Mouse (Mus musculus) megakaryocyte, embryonic 14.5 days (primary cell): Measurements from ENCODE around the gene Rpl32. TPM values are rescaled to one million over a fixed set of nuclear protein-coding genes. Genes with fewer than 3 reads are reported as not detected.
"Not testable (repeated sequence)": the region's sequence is repeated elsewhere in the genome, so short reads cannot be mapped to it uniquely, and the experiment has no call there.

Source experiments
- H3K27me3 ChIP-seq: replicated peaks from 2 replicates; pipeline ENCODE3; 2012; ENCODE audit warnings: inconsistent platforms
- H3K36me3 ChIP-seq: replicated peaks from 2 replicates; pipeline ENCODE3; 2012; ENCODE audit warnings: low read length, inconsistent platforms, mixed read lengths
- H3K4me1 ChIP-seq: 2 replicates; pipeline ENCODE4 v1.6.1; 2012; ENCODE audit warnings: inconsistent platforms
- H3K4me3 ChIP-seq: replicated peaks from 2 replicates; pipeline ENCODE3; 2012; ENCODE audit warnings: moderate library complexity, mild to moderate bottlenecking, inconsistent platforms
- H3K9me3 ChIP-seq: 2 replicates; pipeline ENCODE4 v1.6.1; 2012; ENCODE audit warnings: inconsistent platforms
- FLI1 ChIP-seq: IDR thresholded peaks from 2 replicates; pipeline ENCODE4 v1.6.1; 2012; ENCODE audit warnings: low read length, inconsistent platforms, mixed read lengths
- GATA1 ChIP-seq: IDR thresholded peaks from 3 replicates; pipeline ENCODE4 v1.6.1; 2012; ENCODE audit warnings: mixed read lengths, low read length, inconsistent platforms, borderline replicate concordance
- polyA plus RNA-seq: library from polyadenylated mRNA; stranded (reverse); fragments of >175 nt; gene quantifications from 2 replicates; pipeline ENCODE4 v1.2.3, GENCODE M21; 2012; ENCODE audit warnings: low replicate concordance; ENCODE audit not compliant: insufficient read depth

Gene Rpl32
- polyA plus RNA-seq, 1 experiment = 629 TPM

GRCm38 (mm10) chr6:115845006-115845405, 36.5 kb upstream of the Rpl32 start:
- H3K4me3 ChIP-seq = no peak overlapping the region
- TF ChIP-seq GATA1 = no peak
- no peak for TF ChIP-seq FLI1
- H3K27me3 ChIP-seq = no peaks in the 10 kb centered on the region
- no peaks in the 10 kb centered on the region for H3K9me3 ChIP-seq
- peaks cover 31% of the 10 kb centered on the region for H3K4me1 ChIP-seq
- H3K36me3 ChIP-seq = peaks cover 74% of the 10 kb centered on the region

- Histone ChIP-seq H3K27me3 (no peaks in the 10 kb centered on the region), H3K9me3 (no peaks in the 10 kb centered on the region), H3K4me1 (peaks cover 33% of the 10 kb centered on the region), H3K36me3 (peaks cover 37% of the 10 kb centered on the region), H3K4me3 (no peak overlapping the region)
- TF ChIP-seq FLI1 (no peak), GATA1 (no peak)
Measured at GRCm38 (mm10) chr6:115838745-115839144, 30.2 kb upstream of the Rpl32 start.

- peak within 1 kb of the TSS; percentile 18 for H3K4me3 ChIP-seq
- H3K36me3 ChIP-seq = peaks cover 31% of the 10 kb centered on the region
- H3K27me3 ChIP-seq = no peaks in the 10 kb centered on the region
- no peaks in the 10 kb centered on the region for H3K9me3 ChIP-seq
- no peak for TF ChIP-seq GATA1
- TF ChIP-seq FLI1 = no peak
- peaks cover 37% of the 10 kb centered on the region for H3K4me1 ChIP-seq
Measured at GRCm38 (mm10) chr6:115838161-115838597, 29.6 kb upstream of the Rpl32 start, which contains the start of gene Efcab12. Gene Efcab12 (minus strand): TSS chr6:115838412.

GRCm38 (mm10) chr6:115833861-115834260, 25.3 kb upstream of the Rpl32 start:
- no peaks in the 10 kb centered on the region for H3K27me3 ChIP-seq
- no peak overlapping the region for H3K4me3 ChIP-seq
- TF ChIP-seq FLI1 (no peak), GATA1 (no peak)
- peaks cover 54% of the 10 kb centered on the region for H3K4me1 ChIP-seq
- H3K9me3 ChIP-seq = no peaks in the 10 kb centered on the region
- no peaks in the 10 kb centered on the region for H3K36me3 ChIP-seq

GRCm38 (mm10) chr6:115832152-115832850, 23.8 kb upstream of the Rpl32 start:
- Histone ChIP-seq H3K36me3 (no peaks in the 10 kb centered on the region), H3K9me3 (no peaks in the 10 kb centered on the region), H3K27me3 (no peaks in the 10 kb centered on the region), H3K4me3 (no peak overlapping the region), H3K4me1 (peaks cover 50% of the 10 kb centered on the region)
- TF ChIP-seq FLI1 (no peak), GATA1 (no peak)

GRCm38 (mm10) chr6:115830779-115831601, 22.4 kb upstream of the Rpl32 start:
- Histone ChIP-seq H3K4me3 (no peak overlapping the region), H3K27me3 (no peaks in the 10 kb centered on the region), H3K36me3 (no peaks in the 10 kb centered on the region), H3K4me1 (peaks cover 37% of the 10 kb centered on the region), H3K9me3 (no peaks in the 10 kb centered on the region)
- no peak for TF ChIP-seq FLI1
- no peak for TF ChIP-seq GATA1

- not testable (repeated sequence) for H3K27me3 ChIP-seq, H3K36me3 ChIP-seq, H3K9me3 ChIP-seq
- Histone ChIP-seq H3K4me1 (peaks cover 34% of the 10 kb centered on the region), H3K4me3 (peak overlapping the region; percentile 83)
Measured at GRCm38 (mm10) chr6:115823850-115824464, 15.4 kb upstream of the Rpl32 start.

- H3K36me3 ChIP-seq = no peaks in the 10 kb centered on the region
- no peak for TF ChIP-seq FLI1
- no peak for TF ChIP-seq GATA1
- H3K4me1 ChIP-seq = peaks cover 54% of the 10 kb centered on the region
- H3K9me3 ChIP-seq = no peaks in the 10 kb centered on the region
- no peak overlapping the region for H3K4me3 ChIP-seq
- no peaks in the 10 kb centered on the region for H3K27me3 ChIP-seq
Measured at GRCm38 (mm10) chr6:115821216-115821993, 12.9 kb upstream of the Rpl32 start.

GRCm38 (mm10) chr6:115818129-115818528, 9.6 kb upstream of the Rpl32 start:
- TF ChIP-seq GATA1 (no peak), FLI1 (no peak)
- Histone ChIP-seq H3K27me3 (no peaks in the 10 kb centered on the region), H3K4me1 (peaks cover 76% of the 10 kb centered on the region), H3K36me3 (peaks cover 2% of the 10 kb centered on the region), H3K4me3 (no peak overlapping the region), H3K9me3 (no peaks in the 10 kb centered on the region)
